Mouse (Mus musculus) ZHBTc4 (cell line): ENCODE data around the gene Skint4.

Experiments
- DNase-seq: peaks from one replicate; pipeline ENCODE4 v3.0.0-alpha.2; 2011; ENCODE audit warnings: low read depth, low spot score

Skint4 gene

GRCm38 (mm10) chr4:112071716-112072115, at the start of gene Skint4:
Gene Skint4, plus strand, starts transcription at chr4:112072016.
- no peak for DNase-seq
